Mouse (Mus musculus) limb, embryonic 15.5 days (tissue): ENCODE results near the gene Nipsnap1. TPM values are rescaled to one million over a fixed set of nuclear protein-coding genes. Genes with fewer than 3 reads are reported as not detected.
A peak's percentile ranks its signal among the peaks of the same experiment; 100 is the strongest.

Experiments used
- ATAC-seq: fragments of 200-750 bp; cut with Nextera tagmentation; 2 replicates; pipeline ENCODE4 v1.8.0; 2017; ENCODE audit warnings: low read depth, moderate TSS enrichment; ENCODE audit not compliant: insufficient number of reproducible peaks, low FRiP score, low TSS enrichment
- H3K27ac ChIP-seq: fragments of 300-500 bp; sonication (generic); 2 replicates; pipeline ENCODE4 v1.5.1; 2015; ENCODE audit warnings: moderate library complexity, mild to moderate bottlenecking, inconsistent platforms
- H3K27me3 ChIP-seq: fragments of 300-500 bp; sonication (generic); 2 replicates; pipeline ENCODE4 v1.6.1; 2015; ENCODE audit warnings: inconsistent platforms
- H3K36me3 ChIP-seq: fragments of 300-500 bp; sonication (generic); 2 replicates; pipeline ENCODE4 v1.6.1; 2015; ENCODE audit warnings: inconsistent platforms
- H3K4me1 ChIP-seq: fragments of 300-500 bp; sonication (generic); 2 replicates; pipeline ENCODE4 v1.6.1; 2015; ENCODE audit warnings: inconsistent platforms
- H3K4me2 ChIP-seq: fragments of 300-500 bp; sonication (generic); 2 replicates; pipeline ENCODE4 v1.6.1; 2015; ENCODE audit warnings: mild to moderate bottlenecking, inconsistent platforms
- H3K4me3 ChIP-seq: fragments of 300-500 bp; sonication (generic); 2 replicates; pipeline ENCODE4 v1.5.1; 2015; ENCODE audit warnings: mild to moderate bottlenecking, inconsistent platforms
- H3K9ac ChIP-seq: fragments of 300-500 bp; sonication (generic); 2 replicates; pipeline ENCODE4 v1.6.1; 2015; ENCODE audit warnings: inconsistent platforms
- H3K9me3 ChIP-seq: fragments of 300-500 bp; sonication (generic); 2 replicates; pipeline ENCODE4 v1.6.1; 2016; ENCODE audit warnings: inconsistent platforms
- WGBS: fragments of 180-500 bp; shearing (Covaris S2); methylation state at CpG from one replicate; pipeline ENCODE4 v1.1.7; 2015; 5-methylcytosine and 5-hydroxymethylcytosine counted together
- polyA plus RNA-seq: library from polyadenylated mRNA; unstranded; fragments of >200 nt; fragmentation: Nextera tagmentation; extraction: Ambion mirVana; gene quantifications from 2 replicates; pipeline ENCODE4 v1.2.1, GENCODE M21; 2015

Nipsnap1 gene
- 37.8 and 42.1 TPM in 2 replicates for polyA plus RNA-seq

- H3K9me3 ChIP-seq, result no peaks in the 10 kb centered on the region
- WGBS, result under 1% methylated on average over 30 of the region's 30 CpGs
- H3K4me2 ChIP-seq, result peak within 1 kb of the TSS; percentile 77
- H3K4me1 ChIP-seq, result peaks cover 14% of the 10 kb centered on the region
- H3K36me3 ChIP-seq, result 0 out of 2 replicates have a peak, but pooled peaks cover 3% of the 10 kb centered on the region
- H3K4me3 ChIP-seq, result peak within 1 kb of the TSS; percentile 71
- peak within 1 kb of the TSS; percentile 70 for H3K27ac ChIP-seq
- ATAC-seq, result peak; percentile 87
- no peaks in the 10 kb centered on the region for H3K27me3 ChIP-seq
- peak within 1 kb of the TSS; percentile 57 for H3K9ac ChIP-seq
Observed at GRCm38 (mm10) chr11:4873755-4874475, at the start of gene Nipsnap1. Gene Nipsnap1, plus strand, starts transcription at chr11:4873951.

GRCm38 (mm10) chr11:4826152-4826778 lies 47.5 kb upstream of the Nipsnap1 start:
- Histone ChIP-seq H3K4me3 (no peak overlapping the region), H3K9ac (no peak overlapping the region), H3K36me3 (no peaks in the 10 kb centered on the region), H3K4me1 (no peaks in the 10 kb centered on the region), H3K27ac (no peak overlapping the region), H3K27me3 (no peaks in the 10 kb centered on the region), H3K9me3 (no peaks in the 10 kb centered on the region), H3K4me2 (no peak overlapping the region)
- 92% methylated on average over 3 of the region's 3 CpGs for WGBS
- ATAC-seq, result no peak

DNA sequence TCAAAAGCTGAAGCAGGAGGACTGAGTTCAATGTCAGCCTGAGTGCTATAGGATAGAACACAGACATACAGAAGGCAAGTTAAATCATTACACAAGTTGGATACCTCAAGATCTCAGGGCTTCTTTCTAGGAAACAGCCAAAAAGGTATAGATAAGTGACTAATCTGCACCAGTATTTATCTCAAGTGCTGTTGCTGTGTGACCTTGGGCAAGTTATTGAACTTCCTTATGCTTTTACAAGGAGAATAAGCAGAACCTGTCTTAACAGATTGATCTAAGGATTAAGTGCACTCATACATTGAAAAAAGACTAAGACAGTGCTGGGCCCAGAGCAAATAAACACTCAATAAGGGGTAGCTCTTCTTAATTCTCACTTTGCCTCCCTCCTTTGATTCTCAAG lies 46.4 kb upstream of the Nipsnap1 start:
- H3K27me3 ChIP-seq, result no peaks in the 10 kb centered on the region
- H3K4me3 ChIP-seq, result no peak overlapping the region
- no peak overlapping the region for H3K9ac ChIP-seq
- H3K4me2 ChIP-seq, result no peak overlapping the region
- ATAC-seq, result no peak
- no peak overlapping the region for H3K27ac ChIP-seq
- no peaks in the 10 kb centered on the region for H3K36me3 ChIP-seq
- H3K9me3 ChIP-seq, result no peaks in the 10 kb centered on the region
- no peaks in the 10 kb centered on the region for H3K4me1 ChIP-seq

- no peaks in the 10 kb centered on the region for H3K4me1 ChIP-seq
- H3K9me3 ChIP-seq, result no peaks in the 10 kb centered on the region
- H3K36me3 ChIP-seq, result no peaks in the 10 kb centered on the region
- no peak overlapping the region for H3K4me3 ChIP-seq
- no peak overlapping the region for H3K4me2 ChIP-seq
- no peak overlapping the region for H3K9ac ChIP-seq
- WGBS, result 76% methylated on average over 2 of the region's 2 CpGs
- ATAC-seq, result no peak
- no peak overlapping the region for H3K27ac ChIP-seq
- H3K27me3 ChIP-seq, result no peaks in the 10 kb centered on the region
Observed at GRCm38 (mm10) chr11:4827916-4828315, 45.8 kb upstream of the Nipsnap1 start.

DNA sequence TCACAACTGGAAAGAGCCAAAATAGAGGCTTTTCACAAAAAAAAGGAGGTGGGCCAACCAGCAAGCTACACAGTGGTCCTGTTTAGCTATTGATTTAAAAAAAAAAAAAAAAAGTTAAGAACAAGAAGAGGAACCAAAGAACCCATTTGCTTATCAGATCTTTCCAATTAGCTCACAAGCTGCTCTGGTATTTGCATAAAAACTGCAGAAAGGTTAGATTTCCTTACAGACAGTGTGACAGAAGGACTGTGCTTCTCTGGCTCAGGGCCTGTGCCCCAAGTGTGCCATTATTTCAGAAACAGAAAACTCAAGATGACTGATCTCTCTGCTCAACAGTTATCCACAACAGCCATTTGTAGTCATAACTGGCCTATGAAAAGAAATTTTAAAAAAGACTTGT lies 42.7 kb upstream of the Nipsnap1 start:
- H3K9me3 ChIP-seq, result no peaks in the 10 kb centered on the region
- H3K27ac ChIP-seq, result no peak overlapping the region
- ATAC-seq, result no peak
- H3K4me2 ChIP-seq, result no peak overlapping the region
- H3K9ac ChIP-seq, result no peak overlapping the region
- no peaks in the 10 kb centered on the region for H3K4me1 ChIP-seq
- no peaks in the 10 kb centered on the region for H3K27me3 ChIP-seq
- H3K36me3 ChIP-seq, result no peaks in the 10 kb centered on the region
- no peak overlapping the region for H3K4me3 ChIP-seq

- no peaks in the 10 kb centered on the region for H3K27me3 ChIP-seq
- H3K4me1 ChIP-seq, result no peaks in the 10 kb centered on the region; the same call in 1 of the 2 replicates
- H3K4me2 ChIP-seq, result no peak overlapping the region
- H3K4me3 ChIP-seq, result no peak overlapping the region
- H3K9ac ChIP-seq, result no peak overlapping the region
- 68% methylated on average over 3 of the region's 3 CpGs for WGBS
- H3K9me3 ChIP-seq, result no peaks in the 10 kb centered on the region
- no peak for ATAC-seq
- no peak overlapping the region for H3K27ac ChIP-seq
- no peaks in the 10 kb centered on the region for H3K36me3 ChIP-seq
Observed at GRCm38 (mm10) chr11:4833295-4833939, 40.3 kb upstream of the Nipsnap1 start.

- no peaks in the 10 kb centered on the region; the same call in 1 of the 2 replicates for H3K4me1 ChIP-seq
- no peaks in the 10 kb centered on the region for H3K9me3 ChIP-seq
- H3K4me2 ChIP-seq, result no peak overlapping the region
- H3K9ac ChIP-seq, result no peak overlapping the region
- H3K4me3 ChIP-seq, result no peak overlapping the region
- H3K36me3 ChIP-seq, result no peaks in the 10 kb centered on the region
- H3K27ac ChIP-seq, result no peak overlapping the region
- no peak for ATAC-seq
- H3K27me3 ChIP-seq, result no peaks in the 10 kb centered on the region
- WGBS, result 84% methylated on average over 6 of the region's 6 CpGs
Observed at GRCm38 (mm10) chr11:4835436-4835835, 38.3 kb upstream of the Nipsnap1 start.

- no peaks in the 10 kb centered on the region; the same call in 1 of the 2 replicates for H3K4me1 ChIP-seq
- WGBS, result 66% methylated on average over 6 of the region's 6 CpGs
- no peaks in the 10 kb centered on the region for H3K36me3 ChIP-seq
- no peak overlapping the region for H3K9ac ChIP-seq
- H3K27ac ChIP-seq, result no peak overlapping the region
- H3K9me3 ChIP-seq, result no peaks in the 10 kb centered on the region
- H3K4me3 ChIP-seq, result no peak overlapping the region
- no peak for ATAC-seq
- no peak overlapping the region for H3K4me2 ChIP-seq
- H3K27me3 ChIP-seq, result no peaks in the 10 kb centered on the region
Observed at GRCm38 (mm10) chr11:4836755-4837154, 37.0 kb upstream of the Nipsnap1 start.

- Histone ChIP-seq H3K4me3 (no peak overlapping the region), H3K9ac (no peak overlapping the region), H3K27me3 (no peaks in the 10 kb centered on the region), H3K4me1 (no peaks in the 10 kb centered on the region; the same call in 1 of the 2 replicates), H3K9me3 (no peaks in the 10 kb centered on the region), H3K27ac (no peak overlapping the region), H3K36me3 (no peaks in the 10 kb centered on the region), H3K4me2 (no peak overlapping the region)
- ATAC-seq, result no peak
- WGBS, result 51% methylated on average over 5 of the region's 5 CpGs
Observed at GRCm38 (mm10) chr11:4837342-4837741, 36.4 kb upstream of the Nipsnap1 start.

DNA sequence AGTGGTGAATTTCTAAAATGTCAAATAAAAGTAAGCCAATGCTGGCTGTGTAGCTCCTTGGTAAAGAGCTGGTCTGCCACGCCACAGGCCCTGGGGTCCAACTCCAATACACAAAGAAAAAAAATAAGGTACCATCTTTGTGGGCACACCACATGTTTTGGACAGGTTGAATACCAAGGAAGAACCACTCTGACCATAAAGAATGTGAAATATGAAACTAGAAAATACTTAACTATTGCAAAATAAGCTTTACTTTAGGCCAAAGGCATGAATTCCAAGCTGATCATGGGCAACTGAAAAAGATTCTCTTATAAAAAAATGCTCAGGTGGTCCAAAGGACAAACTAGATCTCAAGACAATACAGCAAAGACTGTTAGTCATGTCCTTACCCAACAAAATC lies 35.5 kb upstream of the Nipsnap1 start:
- Histone ChIP-seq H3K4me2 (no peak overlapping the region), H3K4me3 (no peak overlapping the region), H3K27me3 (no peaks in the 10 kb centered on the region), H3K36me3 (no peaks in the 10 kb centered on the region), H3K9me3 (no peaks in the 10 kb centered on the region), H3K27ac (no peak overlapping the region), H3K4me1 (no peaks in the 10 kb centered on the region; the same call in 1 of the 2 replicates), H3K9ac (no peak overlapping the region)
- WGBS, result 77% methylated on average over 1 of the region's 1 CpGs
- ATAC-seq, result no peak

DNA sequence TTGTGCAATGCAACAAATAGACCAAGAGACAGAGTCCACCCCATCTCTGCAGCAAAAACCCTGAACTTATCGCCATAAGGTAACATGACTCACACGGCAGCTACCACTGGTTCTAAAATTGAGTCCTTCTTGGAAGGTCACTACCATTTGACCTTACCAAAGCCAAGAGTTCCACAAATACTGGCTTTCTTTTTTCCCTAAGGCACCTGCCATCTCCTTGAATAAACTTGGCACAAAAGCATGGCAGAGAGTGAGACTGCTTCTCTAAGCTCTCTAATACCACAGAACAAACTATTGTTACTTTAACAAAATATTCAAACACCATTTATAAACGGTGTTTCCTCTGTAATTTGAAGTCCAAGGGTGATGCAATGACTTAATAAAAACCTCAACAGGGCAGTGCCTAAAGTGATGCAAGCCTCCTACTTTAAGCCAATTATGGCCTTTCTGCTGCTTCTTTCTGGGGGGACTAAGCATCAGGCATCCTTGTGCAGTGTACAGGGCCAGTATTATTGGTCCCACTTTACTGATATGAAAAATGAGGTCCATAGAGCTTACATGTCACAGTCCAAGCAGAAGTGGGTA lies 32.7 kb upstream of the Nipsnap1 start:
- Histone ChIP-seq H3K9ac (no peak overlapping the region), H3K36me3 (no peaks in the 10 kb centered on the region), H3K27ac (no peak overlapping the region), H3K27me3 (no peaks in the 10 kb centered on the region), H3K9me3 (no peaks in the 10 kb centered on the region), H3K4me3 (no peak overlapping the region), H3K4me2 (no peak overlapping the region), H3K4me1 (no peaks in the 10 kb centered on the region; the same call in 1 of the 2 replicates)
- WGBS, result 79% methylated on average over 3 of the region's 3 CpGs
- no peak for ATAC-seq
